Mouse (Mus musculus) CH12.LX (cell line): ENCODE data around the gene Cacna1i. TPM values are rescaled to one million over a fixed set of nuclear protein-coding genes. Genes with fewer than 3 reads are reported as not detected.

Source experiments
- DNase-seq: peaks from one replicate; pipeline ENCODE4 v3.0.0-alpha.2; 2013; ENCODE audit errors: extremely low read depth
- H3K27ac ChIP-seq: 2 replicates; pipeline ENCODE4 v1.5.1; 2012; ENCODE audit warnings: low read depth, mild to moderate bottlenecking, control low read depth, moderate library complexity; ENCODE audit not compliant: insufficient read depth
- H3K27me3 ChIP-seq: replicated peaks from 2 replicates; pipeline ENCODE3; 2012; ENCODE audit warnings: inconsistent platforms
- H3K36me3 ChIP-seq, 2 experiments: replicated peaks in 1 of 2; 2 replicates each; pipeline versions ENCODE3 to v1.6.1; 2012; ENCODE audit warnings: inconsistent platforms in 1 of 2, low read length in 1 of 2, mild to moderate bottlenecking in 1 of 2, mixed read lengths in 1 of 2, moderate library complexity in 1 of 2; ENCODE audit not compliant: control insufficient read depth in 1 of 2, insufficient read depth in 1 of 2
- H3K4me1 ChIP-seq, 2 experiments: 2 replicates each; pipeline ENCODE4 v1.6.1; 2012; ENCODE audit warnings: inconsistent platforms in 1 of 2, moderate library complexity in 1 of 2; ENCODE audit not compliant: insufficient read depth in 2 of 2, control insufficient read depth in 1 of 2
- H3K4me2 ChIP-seq: 2 replicates; pipeline ENCODE4 v1.6.1; 2012; ENCODE audit warnings: low read depth, mild to moderate bottlenecking, control low read depth; ENCODE audit not compliant: poor library complexity, insufficient read depth, severe bottlenecking
- H3K4me3 ChIP-seq, 3 experiments: fragments of 150-350 bp in 1 of 3; sonication (generic) in 1 of 3; replicated peaks in 1 of 3; 2 replicates each; pipeline versions ENCODE3 to v1.5.1; 2011 to 2012; ENCODE audit warnings: low read depth in 2 of 3, low read length in 2 of 3, mild to moderate bottlenecking in 2 of 3, moderate library complexity in 2 of 3, control low read depth in 1 of 3, improper control_type of control experiment in 1 of 3, inconsistent platforms in 1 of 3, mixed read lengths in 1 of 3; ENCODE audit not compliant: poor library complexity in 1 of 3
- H3K79me2 ChIP-seq: replicated peaks from 2 replicates; pipeline ENCODE4 v1.6.1; 2012; ENCODE audit warnings: mild to moderate bottlenecking, moderate library complexity; ENCODE audit not compliant: control insufficient read depth, poor library complexity, insufficient read depth, severe bottlenecking; ENCODE audit errors: extremely low read depth
- H3K9ac ChIP-seq: 2 replicates; pipeline ENCODE4 v1.6.1; 2012; ENCODE audit warnings: low read depth, mild to moderate bottlenecking, control low read depth, moderate library complexity; ENCODE audit not compliant: insufficient read depth
- H3K9me3 ChIP-seq: replicated peaks from 2 replicates; pipeline ENCODE3; 2012; ENCODE audit warnings: low read length, inconsistent platforms, mixed read lengths
- BHLHE40 ChIP-seq: IDR thresholded peaks from 2 replicates; pipeline ENCODE4 v1.6.1; 2011; ENCODE audit warnings: mild to moderate bottlenecking, low read depth, low read length, improper control_type of control experiment
- CHD2 ChIP-seq: IDR thresholded peaks from 2 replicates; pipeline ENCODE4 v1.6.1; 2011; ENCODE audit warnings: low read length, improper control_type of control experiment
- E2F4 ChIP-seq: IDR thresholded peaks from 2 replicates; pipeline ENCODE4 v1.6.1; 2011; ENCODE audit warnings: low read depth, low read length, improper control_type of control experiment; ENCODE audit not compliant: insufficient replicate concordance
- ELF1 ChIP-seq: IDR thresholded peaks from 2 replicates; pipeline ENCODE4 v1.6.1; 2014; ENCODE audit warnings: low read depth, mild to moderate bottlenecking, inconsistent platforms, low read length, improper control_type of control experiment
- ETS1 ChIP-seq: conservative IDR thresholded peaks from 2 replicates; pipeline ENCODE4 v1.6.1; 2012; ENCODE audit warnings: low read depth, mild to moderate bottlenecking, inconsistent platforms, low read length, improper control_type of control experiment, moderate library complexity
- GABPA ChIP-seq: IDR thresholded peaks from 2 replicates; pipeline ENCODE4 v1.6.1; 2012; ENCODE audit warnings: low read depth, low read length, improper control_type of control experiment, inconsistent platforms; ENCODE audit not compliant: insufficient replicate concordance
- HCFC1 ChIP-seq: IDR thresholded peaks from 2 replicates; pipeline ENCODE4 v1.6.1; 2012; ENCODE audit warnings: low read depth, mild to moderate bottlenecking, inconsistent platforms, low read length, improper control_type of control experiment
- IRF4 ChIP-seq: IDR thresholded peaks from 2 replicates; pipeline ENCODE4 v1.6.1; 2014; ENCODE audit warnings: low read depth, mild to moderate bottlenecking, inconsistent platforms, low read length, improper control_type of control experiment
- JUN ChIP-seq: IDR thresholded peaks from 2 replicates; pipeline ENCODE4 v1.6.1; 2011; ENCODE audit warnings: low read depth, mild to moderate bottlenecking, low read length, improper control_type of control experiment, moderate library complexity; ENCODE audit not compliant: insufficient read depth
- KAT2A ChIP-seq: IDR thresholded peaks from 2 replicates; pipeline ENCODE4 v1.6.1; 2012; ENCODE audit warnings: low read length, improper control_type of control experiment, inconsistent platforms; ENCODE audit not compliant: insufficient replicate concordance
- MAFK ChIP-seq: IDR thresholded peaks from 2 replicates; pipeline ENCODE4 v1.6.1; 2011; ENCODE audit warnings: low read length, improper control_type of control experiment; ENCODE audit not compliant: insufficient replicate concordance
- MAX ChIP-seq: IDR thresholded peaks from 2 replicates; pipeline ENCODE4 v1.6.1; 2011; ENCODE audit warnings: low read length, improper control_type of control experiment
- MAZ ChIP-seq: IDR thresholded peaks from 2 replicates; pipeline ENCODE4 v1.6.1; 2012; ENCODE audit warnings: low read depth, mild to moderate bottlenecking, inconsistent platforms, low read length, improper control_type of control experiment, moderate library complexity
- MEF2A ChIP-seq: IDR thresholded peaks from 2 replicates; pipeline ENCODE4 v1.6.1; 2014; ENCODE audit warnings: low read depth, mild to moderate bottlenecking, inconsistent platforms, low read length, improper control_type of control experiment, borderline replicate concordance
- MXI1 ChIP-seq: IDR thresholded peaks from 2 replicates; pipeline ENCODE4 v1.6.1; 2011; ENCODE audit warnings: mild to moderate bottlenecking, low read depth, low read length, improper control_type of control experiment
- MYC ChIP-seq: IDR thresholded peaks from 2 replicates; pipeline ENCODE4 v1.6.1; 2011; ENCODE audit warnings: low read depth, mild to moderate bottlenecking, improper control_type of control experiment, low read length
- NELFE ChIP-seq: IDR thresholded peaks from 2 replicates; pipeline ENCODE4 v1.6.1; 2011; ENCODE audit warnings: low read depth, low read length, improper control_type of control experiment
- NRF1 ChIP-seq: IDR thresholded peaks from 2 replicates; pipeline ENCODE4 v1.6.1; 2014; ENCODE audit warnings: low read depth, mild to moderate bottlenecking, inconsistent platforms, low read length, improper control_type of control experiment, moderate library complexity
- PAX5 ChIP-seq: IDR thresholded peaks from 2 replicates; pipeline ENCODE4 v1.6.1; 2012; ENCODE audit warnings: low read length, inconsistent platforms, mixed read lengths
- RAD21 ChIP-seq: IDR thresholded peaks from 2 replicates; pipeline ENCODE4 v1.6.1; 2011; ENCODE audit warnings: low read depth, mild to moderate bottlenecking, low read length, improper control_type of control experiment, moderate library complexity
- RCOR1 ChIP-seq: conservative IDR thresholded peaks from 2 replicates; pipeline ENCODE4 v1.6.1; 2012; ENCODE audit warnings: low read depth, mild to moderate bottlenecking, inconsistent platforms, low read length, improper control_type of control experiment
- SIN3A ChIP-seq: IDR thresholded peaks from 2 replicates; pipeline ENCODE4 v1.6.1; 2012; ENCODE audit warnings: low read length, improper control_type of control experiment, inconsistent platforms
- TCF12 ChIP-seq: IDR thresholded peaks from 2 replicates; pipeline ENCODE4 v1.6.1; 2014; ENCODE audit warnings: low read depth, mild to moderate bottlenecking, inconsistent platforms, low read length, improper control_type of control experiment
- UBTF ChIP-seq: IDR thresholded peaks from 2 replicates; pipeline ENCODE4 v1.6.1; 2012; ENCODE audit warnings: low read depth, mild to moderate bottlenecking, inconsistent platforms, low read length, improper control_type of control experiment, moderate library complexity
- USF1 ChIP-seq: IDR thresholded peaks from 2 replicates; pipeline ENCODE4 v1.6.1; 2014; ENCODE audit warnings: low read depth, mild to moderate bottlenecking, inconsistent platforms, low read length, improper control_type of control experiment
- USF2 ChIP-seq: conservative IDR thresholded peaks from 2 replicates; pipeline ENCODE4 v1.6.1; 2011; ENCODE audit warnings: low read depth, low read length, improper control_type of control experiment
- ZC3H11A ChIP-seq: IDR thresholded peaks from 2 replicates; pipeline ENCODE4 v1.6.1; 2012; ENCODE audit warnings: low read depth, mild to moderate bottlenecking, inconsistent platforms, low read length, improper control_type of control experiment
- ZKSCAN1 ChIP-seq: IDR thresholded peaks from 2 replicates; pipeline ENCODE4 v1.6.1; 2012; ENCODE audit warnings: low read depth, inconsistent platforms, low read length, improper control_type of control experiment, borderline replicate concordance
- ZMIZ1 ChIP-seq: IDR thresholded peaks from 2 replicates; pipeline ENCODE4 v1.6.1; 2012; ENCODE audit warnings: low read depth, mild to moderate bottlenecking, inconsistent platforms, low read length, improper control_type of control experiment
- dilution Hi-C: fragments of 300-500 bp; cut with MboI; formaldehyde crosslinking; loops from 2 replicates; pipeline ENCODE4 v1.14.3; 2020; ENCODE audit warnings: low sequenced_read_pairs; ENCODE audit not compliant: extremely low pct_unique_long_range_greater_than_20kb, extremely low pct_ligation_motif_present
- in situ Hi-C: fragments of 300-500 bp; cut with MboI; formaldehyde crosslinking; loops from 3 replicates; pipeline ENCODE4 v1.14.3; 2019; ENCODE audit warnings: low sequenced_read_pairs, low pct_ligation_motif_present, low pct_unique_long_range_greater_than_20kb, mixed read lengths
- polyA plus RNA-seq: library from polyadenylated mRNA; unstranded; fragments of >175 nt; gene quantifications from 2 replicates; pipeline ENCODE4 v1.2.1, GENCODE M21; 2012; ENCODE audit warnings: low read depth; ENCODE audit not compliant: insufficient read length
- total RNA-seq, 2 experiments: library from RNA; depleted of rRNA; stranded (reverse); fragments of 300-350 nt in 1 of 2; fragments of >200 nt in 1 of 2; gene quantifications; 2 replicates each; pipeline ENCODE4 v1.2.3; 2012 to 2014

Gene Cacna1i
- total and polyA plus RNA-seq, 3 experiments = under 0.01 TPM; not detected in 2

DNA sequence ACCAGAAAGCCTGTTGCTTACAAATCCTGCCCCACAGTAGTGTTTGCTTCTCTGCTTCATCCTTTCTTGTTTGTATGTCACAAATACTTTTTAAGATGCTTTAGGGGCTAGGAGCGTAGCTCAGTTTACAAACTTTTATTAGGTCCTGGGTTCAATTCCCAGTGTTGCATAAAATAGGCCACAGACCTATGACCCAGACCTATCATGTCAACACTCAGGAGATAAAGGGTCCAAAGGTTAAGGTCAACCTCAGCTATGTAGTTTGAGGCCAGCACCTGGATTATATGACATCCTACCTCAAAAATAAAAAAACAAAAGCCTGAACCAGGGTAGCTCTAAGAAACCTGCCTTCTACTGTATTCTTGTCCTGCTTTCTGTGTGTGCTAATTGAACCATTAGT lies 38.4 kb upstream of the Cacna1i start:
- H3K4me1 ChIP-seq = peaks cover under 1 to 9% of the 10 kb centered on the region in 2 experiments; a peak in 3 of 4 replicates
- no peak for DNase-seq
- no peak overlapping the region for H3K27ac ChIP-seq
- TF ChIP-seq KAT2A = no peak
- no peak for TF ChIP-seq CHD2
- no peak for TF ChIP-seq ZMIZ1
- TF ChIP-seq UBTF = no peak
- no peak for TF ChIP-seq HCFC1
- TF ChIP-seq RAD21 = no peak
- TF ChIP-seq USF1 = no peak
- TF ChIP-seq MAFK = no peak
- TF ChIP-seq NRF1 = no peak
- no peak for TF ChIP-seq ZC3H11A
- no peak for TF ChIP-seq PAX5
- TF ChIP-seq ETS1 = no peak
- no peak for TF ChIP-seq MEF2A
- TF ChIP-seq MAX = no peak
- no peak for TF ChIP-seq SIN3A
- no peak for TF ChIP-seq ZKSCAN1
- peaks cover 72 to 88% of the 10 kb centered on the region in 2 experiments for H3K36me3 ChIP-seq
- H3K79me2 ChIP-seq = peaks cover 2% of the 10 kb centered on the region; the same call in 1 of the 2 replicates
- no peaks in the 10 kb centered on the region for H3K27me3 ChIP-seq
- H3K4me3 ChIP-seq = no peak overlapping the region
- H3K9ac ChIP-seq = no peak overlapping the region
- dilution Hi-C loops = no loop called here
- H3K4me2 ChIP-seq = no peak overlapping the region
- in situ Hi-C loops = no loop called here
- H3K9me3 ChIP-seq = no peaks in the 10 kb centered on the region

DNA sequence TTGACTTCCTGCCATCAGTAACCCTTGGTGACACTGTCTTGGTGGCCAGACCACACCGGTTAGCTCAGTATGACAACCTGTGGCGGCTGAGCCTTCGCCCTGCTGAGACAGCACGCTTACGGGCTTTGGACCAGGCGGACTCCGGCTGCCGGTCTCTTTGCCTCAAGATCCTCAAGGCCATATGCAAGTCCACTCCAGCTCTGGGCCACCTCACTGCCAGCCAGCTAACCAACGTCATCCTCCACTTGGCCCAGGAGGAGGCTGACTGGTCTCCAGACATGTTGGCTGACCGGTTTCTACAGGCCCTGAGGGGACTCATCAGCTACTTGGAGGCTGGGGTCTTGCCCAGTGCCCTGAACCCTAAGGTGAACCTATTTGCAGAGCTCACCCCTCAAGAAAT lies 37.4 kb upstream of the Cacna1i start:
- peaks cover 63 to 80% of the 10 kb centered on the region in 2 experiments for H3K36me3 ChIP-seq
- no peak overlapping the region for H3K4me3 ChIP-seq
- H3K4me2 ChIP-seq = no peak overlapping the region
- no peaks in the 10 kb centered on the region for H3K27me3 ChIP-seq
- peaks cover 2% of the 10 kb centered on the region; the same call in 1 of the 2 replicates for H3K79me2 ChIP-seq
- TF ChIP-seq IRF4 (no peak), HCFC1 (no peak), MXI1 (no peak), USF2 (no peak), ZKSCAN1 (no peak), NELFE (no peak), BHLHE40 (no peak), E2F4 (no peak), JUN (no peak), CHD2 (no peak), MAFK (no peak), MAZ (no peak), MYC (no peak), ZMIZ1 (no peak), RCOR1 (no peak), GABPA (no peak), ELF1 (no peak), TCF12 (no peak), MAX (no peak), MEF2A (no peak)
- DNase-seq = no peak
- H3K27ac ChIP-seq = no peak overlapping the region
- in situ Hi-C loops (loop anchor here (25.0 kb wide), 1 partner anchor 713 kb away; no protein-coding TSS in a partner anchor), dilution Hi-C loops (no loop called here)
- peaks cover 2 to 13% of the 10 kb centered on the region in 2 experiments; a peak in 3 of 4 replicates for H3K4me1 ChIP-seq
- no peak overlapping the region for H3K9ac ChIP-seq
- H3K9me3 ChIP-seq = no peaks in the 10 kb centered on the region
